Mouse (Mus musculus) gastrocnemius, postnatal 4 days (tissue): ENCODE measurements at regions not wholly inside any gene's neighbourhood (a gene's known extent, or its start where the extent isn't known, plus 50 kb on each side); places are given as distances from the start of the nearest gene placed in this dataset.
A peak's percentile ranks its signal among the peaks of the same experiment; 100 is the strongest.
"Not testable (repeated sequence)": the region's sequence is repeated elsewhere in the genome, so short reads cannot be mapped to it uniquely, and the experiment has no call there.

Experiments used
- DNase-seq, 2 experiments: peaks; one replicate each; pipeline ENCODE4 v3.0.0; 2021 to 2022; ENCODE audit warnings: low spot score in 2 of 2, mixed read lengths in 2 of 2

DNA sequence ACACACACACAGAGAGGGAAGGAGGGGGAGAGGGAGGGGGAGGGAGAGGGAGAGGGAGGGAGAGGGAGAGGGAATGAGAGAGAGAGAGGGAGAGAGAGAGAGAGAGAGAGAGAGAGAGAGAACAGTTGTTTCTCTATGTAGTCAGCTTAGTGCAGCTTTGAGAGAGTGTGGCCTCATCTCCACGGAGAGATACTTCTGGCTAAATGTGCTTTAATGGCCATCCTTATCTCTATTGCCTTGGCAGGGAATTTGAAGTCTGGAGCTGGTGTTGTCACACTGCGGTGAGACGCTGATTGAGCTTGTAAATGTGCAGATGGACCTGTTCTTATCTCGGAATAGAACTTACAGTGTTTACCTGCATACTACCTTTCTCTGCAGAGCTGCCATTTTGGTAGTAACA, 160.9 kb upstream of the Arglu1 start:
- no peak for DNase-seq

DNA sequence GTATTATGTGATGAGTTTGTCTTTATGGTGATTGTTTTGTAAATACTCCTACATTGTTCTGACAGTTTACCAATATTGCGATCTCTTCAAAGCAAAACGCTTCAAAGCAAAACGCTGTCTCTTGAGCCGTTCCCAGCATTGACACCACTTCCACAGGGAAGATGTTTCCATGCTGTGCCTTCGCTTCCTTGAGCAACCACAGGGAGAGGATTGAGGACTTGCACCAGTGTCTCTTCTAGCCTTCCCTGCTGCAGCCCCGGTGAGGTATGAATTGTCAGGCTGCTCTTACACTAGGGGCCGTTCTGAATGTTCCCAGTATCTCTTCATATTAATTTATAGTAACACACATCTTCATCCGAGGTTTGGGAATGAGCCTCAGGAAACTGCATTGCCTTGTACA, 160.4 kb upstream of the Arglu1 start:
- no peak for DNase-seq

DNA sequence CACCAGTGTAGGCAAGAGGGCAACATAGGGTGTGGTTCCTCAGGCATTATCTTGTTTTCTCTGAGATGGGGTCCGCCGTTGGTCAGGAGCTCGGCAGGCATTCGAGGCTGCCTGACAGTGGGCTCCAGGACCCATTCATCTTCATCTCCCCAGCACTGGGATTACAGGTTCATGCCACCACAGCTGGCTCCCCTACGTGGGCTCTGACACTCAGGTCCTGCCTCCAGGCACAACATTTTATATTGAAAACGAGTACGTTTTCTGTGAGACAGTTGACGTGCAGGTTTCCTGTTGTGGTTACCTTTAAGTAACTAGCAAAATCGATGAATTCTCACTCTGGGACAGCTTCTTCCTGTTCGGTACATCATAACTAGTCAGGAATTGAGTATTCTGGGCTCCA, 157.3 kb upstream of the Arglu1 start:
- no peak for DNase-seq

DNA sequence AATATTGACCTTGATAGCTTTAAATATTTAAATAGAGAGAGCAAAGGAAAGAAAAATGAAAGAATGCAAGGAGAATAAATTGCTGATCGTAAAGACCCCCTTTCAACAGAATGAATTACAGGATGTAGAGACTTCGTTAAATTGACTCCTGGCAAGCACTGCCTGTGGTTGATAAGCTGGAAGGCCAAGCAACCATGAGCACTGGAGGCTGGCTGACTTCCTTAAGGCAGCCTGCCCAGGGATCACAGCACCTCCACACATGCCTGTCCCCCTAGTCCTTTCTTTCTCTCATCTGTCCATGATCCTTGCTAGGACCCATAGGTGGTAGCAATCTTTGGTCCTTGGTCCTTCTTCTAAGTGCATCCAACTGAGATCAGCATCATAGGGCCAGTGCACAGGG, 152.0 kb upstream of the Arglu1 start:
- no peak for DNase-seq

DNA sequence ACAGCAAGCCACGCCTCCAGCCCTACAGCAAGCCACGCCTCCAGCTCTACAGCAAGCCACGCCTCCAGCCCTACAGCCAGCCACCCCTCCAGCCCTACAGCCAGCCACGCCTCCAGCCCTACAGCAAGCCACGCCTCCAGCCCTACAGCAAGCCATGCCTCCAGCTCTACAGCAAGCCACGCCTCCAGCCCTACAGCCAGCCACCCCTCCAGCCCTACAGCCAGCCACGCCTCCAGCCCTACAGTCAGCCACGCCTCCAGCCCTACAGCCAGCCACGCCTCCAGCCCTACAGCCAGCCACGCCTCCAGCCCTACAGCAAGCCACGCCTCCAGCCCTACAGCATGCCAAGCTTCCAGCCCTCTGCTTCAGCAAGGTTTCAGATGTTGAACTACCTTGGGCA, 145.8 kb upstream of the Arglu1 start:
- DNase-seq, result not testable (repeated sequence)

DNA sequence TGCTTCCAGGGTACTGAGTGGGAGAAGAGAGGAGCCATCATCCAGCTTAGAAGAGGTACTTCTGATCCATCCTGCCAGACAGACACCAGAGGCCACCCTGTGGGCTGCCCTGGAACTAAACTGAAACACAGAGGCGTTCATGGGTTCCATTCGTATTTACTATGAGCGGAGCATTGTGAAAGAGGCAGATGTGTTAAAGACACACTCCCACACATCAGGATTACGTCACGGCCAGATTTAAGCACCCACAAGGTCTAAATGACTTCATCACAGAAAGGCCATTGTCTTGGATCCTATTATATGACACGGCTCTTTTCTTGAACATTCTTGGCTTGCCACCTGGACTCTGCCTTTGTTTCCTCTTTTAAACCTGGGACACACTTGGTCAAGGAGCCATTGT, 141.0 kb upstream of the Arglu1 start:
- DNase-seq, result no peak

DNA sequence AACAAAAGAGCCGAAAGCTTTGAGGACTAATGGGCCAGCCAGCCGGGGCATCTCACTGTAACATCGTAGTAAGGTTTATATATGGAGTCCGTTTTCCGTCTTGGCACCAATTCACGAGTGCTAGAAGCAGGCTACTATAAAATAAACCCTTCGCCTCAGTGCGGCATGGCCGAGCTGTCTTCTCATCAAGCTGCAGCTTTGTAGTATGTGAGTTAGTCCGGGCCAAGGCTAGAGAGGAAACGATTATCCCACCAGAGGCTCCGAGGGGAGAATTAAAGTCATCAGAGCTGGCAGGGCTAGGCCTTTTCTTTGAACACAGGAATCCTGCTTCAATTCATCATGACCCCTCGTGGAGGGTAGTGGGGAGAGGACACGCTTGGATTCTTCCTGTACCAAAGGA, 138.9 kb upstream of the Arglu1 start:
- DNase-seq, result no peak

DNA sequence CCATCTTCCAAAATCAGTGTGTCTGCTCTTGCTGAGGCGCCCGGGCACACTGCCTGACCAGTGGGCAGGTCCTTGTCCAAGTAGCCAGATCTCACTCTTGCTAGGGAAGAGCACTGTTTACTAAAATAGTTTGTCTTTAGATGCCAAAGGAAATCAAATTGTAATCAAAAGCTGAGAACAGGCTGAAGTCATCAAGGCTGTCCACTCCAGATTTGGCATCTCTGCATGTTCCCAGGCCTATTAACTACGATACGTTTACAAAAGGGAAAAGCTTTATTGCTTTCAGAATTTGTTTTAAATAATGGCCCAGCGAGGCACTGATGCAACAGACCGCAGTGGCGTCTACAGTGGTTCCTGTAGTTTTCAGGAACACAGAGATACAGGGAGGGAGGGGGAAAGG, 137.2 kb upstream of the Arglu1 start:
- no peak for DNase-seq

DNA sequence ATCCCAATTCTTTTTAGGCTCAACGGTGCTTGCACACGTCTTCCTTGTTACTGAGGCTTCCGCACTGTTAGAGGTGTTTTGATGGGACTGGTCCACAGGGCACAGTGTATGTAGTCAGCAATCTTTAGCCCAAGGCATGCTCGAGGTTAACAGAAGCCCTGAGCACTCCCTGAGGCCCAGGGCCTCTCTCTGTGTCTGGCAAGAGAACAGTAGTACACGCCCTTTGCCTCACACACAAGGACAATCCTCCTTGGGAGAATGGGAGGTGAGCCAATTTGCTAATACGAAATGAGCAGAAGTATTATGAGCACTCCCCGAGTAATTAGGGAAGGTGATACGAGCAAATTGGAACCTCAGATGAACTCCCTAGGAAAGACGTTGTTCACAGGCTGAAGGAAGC, 136.5 kb upstream of the Arglu1 start:
- peak in 1 of 2 experiments; percentile 31 for DNase-seq

DNA sequence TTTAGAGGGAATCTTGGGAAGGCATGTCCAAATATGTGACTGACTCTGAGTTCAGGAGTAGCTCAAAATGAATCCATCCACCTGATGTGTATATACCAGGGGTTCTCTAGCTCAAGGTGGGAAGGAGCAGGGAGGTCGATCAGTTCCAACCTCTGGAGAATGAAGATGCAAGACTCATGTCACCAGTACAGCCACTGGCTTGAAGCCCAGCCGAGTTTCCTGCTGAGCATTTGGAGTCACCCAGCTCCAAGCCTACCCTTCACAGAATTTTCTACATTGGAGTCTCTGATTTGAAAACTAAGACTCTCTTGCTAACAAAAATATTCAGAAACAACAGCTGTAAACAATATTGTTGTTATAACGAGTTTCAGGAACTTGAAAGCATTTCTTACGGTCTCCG, 134.6 kb upstream of the Arglu1 start:
- DNase-seq, result no peak

DNA sequence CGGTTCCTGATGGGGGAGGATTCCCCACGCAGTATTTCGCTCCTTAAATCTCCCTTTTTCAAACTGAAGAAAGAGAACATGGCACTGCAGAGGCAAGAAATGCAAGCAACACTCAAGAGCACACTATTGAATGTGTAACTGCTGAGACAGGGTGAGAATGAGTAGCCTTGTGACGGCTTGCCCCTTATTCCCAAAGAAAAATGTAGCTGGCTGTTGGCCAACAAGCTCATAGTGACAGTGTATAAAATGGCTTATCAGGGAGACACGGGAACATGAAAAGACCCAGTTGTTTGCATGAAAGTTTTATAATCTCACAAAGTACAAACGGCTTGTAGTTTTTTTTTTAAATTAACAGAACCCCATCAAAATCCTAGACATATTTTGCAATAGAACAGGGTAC, 130.8 kb upstream of the Arglu1 start:
- no peak for DNase-seq

DNA sequence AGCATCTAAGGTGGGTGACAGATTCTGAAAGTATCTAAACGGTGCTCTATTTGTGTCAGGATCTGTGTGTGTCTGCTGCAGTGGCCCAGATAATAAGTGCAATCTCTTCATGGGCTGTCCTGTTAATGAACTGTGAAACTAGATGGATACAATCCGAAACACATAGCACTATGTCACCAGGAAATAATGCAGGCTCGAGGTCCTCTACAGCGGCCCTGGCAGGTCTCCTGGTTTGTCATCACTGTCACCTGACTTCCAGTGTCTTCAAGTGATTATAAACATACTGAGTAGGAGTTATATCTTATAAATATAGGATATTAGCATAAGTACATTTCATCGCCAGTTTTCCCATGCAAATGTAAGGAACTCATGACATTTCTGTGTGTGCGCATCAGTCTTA, 130.3 kb upstream of the Arglu1 start:
- DNase-seq, result no peak

DNA sequence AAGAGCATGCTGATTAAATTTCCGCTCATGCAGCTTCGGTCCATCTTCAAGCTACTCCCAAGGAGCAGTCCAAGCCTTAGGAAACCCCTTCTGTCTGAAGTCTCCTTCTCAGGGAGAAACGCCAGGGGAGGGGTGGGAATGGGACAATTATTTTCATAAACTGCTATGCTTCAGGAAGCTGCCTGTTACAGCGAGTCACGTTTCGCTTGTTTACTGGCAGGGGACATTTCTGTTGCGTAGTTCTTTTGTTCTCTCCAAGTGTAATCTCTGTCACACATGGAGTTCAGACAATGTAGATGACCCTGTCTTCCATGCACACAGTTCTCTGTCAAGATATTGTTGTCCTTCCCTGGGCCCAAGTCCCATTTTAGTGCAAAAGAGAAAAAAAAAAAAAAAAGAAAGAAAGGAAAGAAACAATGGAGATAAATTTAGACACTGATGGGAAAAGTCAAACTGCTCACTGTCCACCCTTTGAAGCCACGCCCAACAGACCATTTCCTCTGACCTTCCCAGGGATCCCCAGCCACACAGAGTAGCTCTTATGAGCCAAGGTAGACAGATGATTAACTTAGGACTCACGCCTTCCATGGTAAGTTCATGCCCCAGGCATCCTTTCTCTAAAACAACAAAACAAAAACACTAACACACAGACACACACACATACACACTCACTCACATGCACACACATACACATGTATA, 129.1 kb upstream of the Arglu1 start:
- DNase-seq, result no peak

DNA sequence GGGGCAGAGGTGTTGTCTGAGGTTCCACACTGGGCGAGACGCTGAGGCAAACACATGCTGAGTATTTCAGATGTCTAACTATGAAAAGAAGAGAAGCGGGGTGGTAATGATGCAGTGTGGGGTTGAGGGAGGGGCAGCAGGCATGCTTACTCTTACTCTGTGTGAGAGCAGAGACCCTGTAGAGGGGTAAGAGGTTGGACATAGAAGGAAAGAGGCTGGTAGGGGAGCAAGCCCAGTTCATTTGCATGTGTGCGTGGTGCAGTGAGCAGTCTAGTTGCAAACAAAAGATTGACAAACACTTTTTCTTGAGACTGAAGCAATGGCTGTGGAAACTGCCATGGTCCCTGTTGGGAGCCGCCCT, 122.5 kb upstream of the Arglu1 start:
- no peak for DNase-seq

DNA sequence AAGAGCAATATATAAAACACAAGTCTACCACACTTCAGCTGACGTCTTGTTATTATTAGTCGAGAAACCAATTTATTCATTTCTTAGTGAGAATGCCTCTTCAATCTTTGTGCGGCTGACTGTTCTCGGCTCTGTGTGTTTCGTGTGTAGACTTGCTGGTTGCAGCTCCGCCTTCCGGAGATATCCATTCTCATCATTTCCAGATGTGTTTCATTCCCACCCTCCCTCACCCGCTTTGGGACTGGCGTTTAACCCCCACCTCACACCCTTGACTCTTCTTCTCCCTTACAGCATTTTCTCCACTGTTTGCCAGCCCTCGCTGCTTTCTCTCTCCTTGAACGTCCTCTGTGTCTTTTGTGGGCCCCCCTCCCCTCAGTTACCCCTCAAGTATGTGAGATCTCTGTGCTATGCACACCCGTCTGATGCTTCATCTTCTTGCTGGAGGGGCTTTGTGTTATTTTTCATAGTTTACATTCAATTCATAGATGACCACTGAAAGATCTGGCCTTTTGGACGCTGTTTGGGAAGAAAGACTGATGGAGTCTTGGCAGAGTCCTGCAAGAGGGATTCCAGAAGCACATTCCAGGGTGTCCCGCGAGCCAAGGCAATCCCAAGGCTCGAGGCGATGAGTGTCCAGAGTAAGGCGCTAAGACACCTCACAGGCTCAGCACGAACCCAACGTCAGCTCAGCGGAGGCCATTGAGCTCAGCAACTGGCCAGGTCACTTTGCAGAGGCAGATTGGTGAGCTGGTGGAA, 121.9 kb upstream of the Arglu1 start:
- peak in 1 of 2 experiments; percentile 42 for DNase-seq

DNA sequence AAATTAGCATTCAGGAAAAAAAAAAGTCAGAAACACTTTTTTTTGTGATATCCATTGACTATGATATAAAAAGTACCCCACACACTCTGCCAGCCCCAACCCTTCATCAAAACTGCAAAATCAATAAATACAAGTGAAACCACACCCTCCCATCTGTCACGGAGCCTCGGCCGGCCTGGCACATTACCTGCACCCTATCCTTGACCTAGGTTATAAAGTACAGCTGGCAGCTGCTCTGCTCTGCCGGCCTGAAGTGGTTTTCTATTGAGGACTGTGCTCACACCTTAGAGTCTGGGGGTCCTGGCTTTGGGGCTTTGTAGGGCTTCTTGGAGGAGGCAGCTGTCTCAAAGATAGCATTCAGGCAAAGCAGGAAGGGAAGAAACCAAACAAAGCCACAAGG, 120.6 kb upstream of the Arglu1 start:
- no peak for DNase-seq

DNA sequence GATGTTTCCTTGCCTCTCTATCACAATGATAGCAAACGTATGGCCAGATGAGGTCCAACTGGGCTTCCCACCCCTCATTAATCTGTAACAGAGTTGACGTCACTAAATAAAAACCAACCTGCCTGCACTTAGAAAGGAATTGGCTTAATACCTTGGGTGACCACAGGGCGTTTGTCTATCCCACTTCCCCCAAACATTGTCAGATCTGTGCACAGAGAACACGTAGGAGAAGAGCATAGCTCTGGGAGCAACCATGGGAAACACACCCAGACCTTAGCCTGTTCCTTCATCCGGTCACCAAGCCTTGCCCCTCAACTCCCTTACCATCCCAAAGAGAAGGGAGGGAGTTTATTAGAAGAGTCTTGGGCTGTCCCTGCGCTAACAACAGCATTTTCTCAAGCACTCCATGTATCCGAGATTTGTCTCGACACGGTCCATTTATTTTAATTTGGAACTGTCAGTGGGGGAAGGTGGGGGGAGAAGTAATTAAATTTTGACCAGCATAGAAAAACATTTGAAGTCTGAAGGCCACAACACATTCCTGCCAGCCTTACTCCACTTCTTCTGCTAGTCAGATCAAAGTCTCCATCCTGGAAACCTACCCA, 119.6 kb upstream of the Arglu1 start:
- DNase-seq, result no peak

DNA sequence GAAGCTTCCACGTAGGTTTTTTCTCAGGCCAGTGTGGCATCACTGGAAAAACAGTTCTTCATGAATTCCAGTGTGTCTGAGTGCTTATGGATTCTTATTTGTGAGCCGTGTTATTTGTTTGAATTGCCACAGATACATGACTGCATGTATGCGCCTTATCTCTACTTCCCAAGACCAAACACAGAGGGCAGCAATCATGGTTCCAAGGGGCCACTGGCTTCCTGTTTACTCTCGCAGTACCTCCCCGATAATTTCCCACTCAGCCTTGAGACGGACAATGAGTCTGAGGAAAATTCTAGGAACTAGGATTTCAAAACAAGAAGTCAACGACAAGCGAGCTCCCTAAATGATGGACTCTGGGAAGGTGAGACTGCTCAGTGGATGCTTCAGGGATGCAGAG, 119.0 kb upstream of the Arglu1 start:
- DNase-seq, result no peak

DNA sequence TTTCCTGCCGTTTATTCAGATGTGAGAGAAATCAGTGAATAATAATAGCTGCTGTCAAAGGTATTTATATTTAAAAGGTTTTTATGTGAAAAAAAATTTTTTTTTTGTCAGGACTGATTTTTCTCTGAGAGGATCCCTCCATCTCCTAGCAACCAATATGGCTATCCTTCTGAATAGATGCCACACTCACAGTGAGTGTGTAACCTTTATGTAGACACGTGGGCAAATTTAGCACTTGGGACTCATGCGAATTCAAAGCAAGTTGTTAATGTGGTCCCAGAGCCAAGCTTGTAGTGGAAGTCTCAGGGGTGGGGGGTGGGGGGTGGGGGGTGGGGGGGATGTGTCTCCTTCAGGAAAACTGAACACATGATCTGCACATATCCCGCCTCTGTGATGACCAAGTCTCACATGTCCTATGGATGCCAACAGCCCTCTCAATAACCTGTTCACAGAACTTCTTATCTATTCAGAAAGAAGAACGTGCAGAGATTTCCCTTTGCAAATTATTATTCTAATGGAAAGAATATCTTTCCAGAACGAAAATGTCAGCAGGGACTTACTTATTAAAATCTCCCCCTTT, 112.5 kb upstream of the Arglu1 start:
- DNase-seq, result no peak

DNA sequence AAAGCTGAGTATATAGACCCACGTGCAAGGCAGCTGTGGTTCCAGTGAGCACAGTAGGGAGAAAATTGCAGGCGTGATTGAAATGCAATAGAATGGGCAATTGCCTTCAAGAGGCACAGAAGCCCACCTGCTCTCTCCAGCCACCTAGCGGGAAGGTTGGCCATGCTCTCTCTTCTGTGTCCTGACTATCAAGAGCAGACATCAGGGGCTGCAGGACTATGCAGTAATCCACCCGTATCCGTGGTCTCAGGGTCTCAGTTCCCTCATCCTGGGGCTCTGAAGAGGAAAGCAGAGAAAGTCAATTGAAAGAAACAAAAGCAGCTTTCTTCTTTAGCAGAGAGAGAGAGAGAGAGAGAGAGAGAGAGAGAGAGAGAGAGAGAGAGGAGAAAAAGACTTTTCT, 112.0 kb upstream of the Arglu1 start:
- DNase-seq, result no peak

DNA sequence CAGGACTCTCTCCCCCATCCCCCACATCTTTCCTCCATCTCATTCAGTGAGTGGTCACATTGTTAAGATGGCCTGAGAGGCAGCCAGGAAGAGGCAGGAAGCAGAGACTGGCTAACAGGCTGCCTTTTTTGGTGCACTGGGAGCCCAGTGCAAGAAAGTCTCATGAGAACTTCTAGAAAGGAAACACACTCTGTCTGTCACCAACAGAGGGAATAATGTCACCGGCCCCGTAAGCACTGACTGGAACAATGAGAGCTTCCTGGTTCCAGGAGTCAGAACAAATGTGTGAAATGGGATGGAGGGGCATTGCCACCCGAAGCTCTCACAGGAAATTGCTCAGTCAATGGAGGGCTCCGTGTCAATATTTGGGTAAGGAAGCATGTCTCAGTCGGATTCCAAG, 111.3 kb upstream of the Arglu1 start:
- no peak for DNase-seq

DNA sequence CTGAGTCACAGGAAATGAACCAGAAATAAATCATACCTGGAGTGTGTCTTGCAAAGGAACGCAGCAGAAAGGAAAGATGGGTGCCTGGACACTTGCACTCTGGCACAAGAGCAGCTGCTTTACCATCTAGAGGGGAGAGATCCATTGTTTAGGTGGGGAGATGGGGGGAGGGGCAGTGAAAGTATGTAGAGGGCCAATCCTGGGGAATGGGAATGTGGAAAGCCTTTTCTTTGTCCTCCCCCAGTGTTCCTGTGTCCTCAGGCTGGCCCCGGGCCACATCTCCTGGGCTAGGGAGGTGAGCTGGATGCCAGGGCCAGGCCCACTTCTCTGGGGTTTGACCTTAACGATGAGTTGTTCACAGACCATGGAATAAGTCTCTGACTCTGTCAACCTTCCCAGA, 107.2 kb upstream of the Arglu1 start:
- DNase-seq, result no peak
